Mouse (Mus musculus): ENCODE measurements around the gene Zfhx3. TPM values are rescaled to one million over a fixed set of nuclear protein-coding genes. Genes with fewer than 3 reads are reported as not detected.

The Zfhx3 gene
- total RNA-seq, 2 experiments from 2014 or later: 4.3 to 4.4 TPM

GRCm38 (mm10) chr8:108243270-108243669 lies 300.8 kb downstream of the Zfhx3 start:
- no peak for DNase-seq

DNA sequence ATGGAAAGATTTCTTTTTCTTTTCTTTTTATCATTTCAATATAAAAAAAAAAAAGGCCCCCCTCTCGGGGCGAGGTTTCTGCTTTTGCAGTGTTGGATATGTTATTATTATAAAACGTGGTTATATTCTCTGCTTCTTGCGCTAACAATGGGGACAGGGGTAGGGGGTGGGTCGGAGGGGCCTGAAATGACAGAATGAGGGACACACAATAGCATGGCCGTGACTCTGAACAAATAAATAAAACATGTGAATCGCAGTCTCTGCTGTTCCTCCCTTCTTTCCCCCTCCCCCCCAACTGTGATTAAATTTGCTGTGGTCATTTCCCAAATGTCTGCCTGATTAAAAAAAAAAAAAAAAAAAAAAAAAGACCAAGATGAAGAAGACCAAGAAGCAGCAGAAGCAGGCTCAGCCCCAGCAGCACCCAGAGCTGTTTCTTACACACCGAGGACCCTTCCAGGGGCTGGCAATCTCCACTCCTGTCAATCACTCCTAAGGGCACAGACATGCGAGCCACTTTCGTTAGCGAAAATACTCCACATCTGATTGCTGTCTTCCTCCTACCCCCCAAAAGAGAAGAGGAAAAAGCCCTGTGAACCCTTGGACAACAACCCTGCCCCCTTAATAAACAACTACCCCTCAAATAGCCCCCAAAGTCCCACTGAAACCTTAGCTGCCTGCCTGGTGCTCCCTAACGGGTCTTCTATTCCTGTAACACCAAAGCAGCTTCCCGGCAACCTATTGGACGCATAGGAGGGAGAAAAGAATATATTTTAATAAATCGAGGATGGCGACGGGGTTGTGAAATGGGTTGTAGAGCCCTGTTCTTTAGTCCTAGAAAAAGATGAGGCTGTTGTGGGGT lies 302.4 kb downstream of the Zfhx3 start:
- no peak for DNase-seq

GRCm38 (mm10) chr8:108245575-108245974 lies 303.1 kb downstream of the Zfhx3 start:
- DNase-seq: no peak

GRCm38 (mm10) chr8:108246035-108246933 lies 303.8 kb downstream of the Zfhx3 start:
- DNase-seq: no peak

DNA sequence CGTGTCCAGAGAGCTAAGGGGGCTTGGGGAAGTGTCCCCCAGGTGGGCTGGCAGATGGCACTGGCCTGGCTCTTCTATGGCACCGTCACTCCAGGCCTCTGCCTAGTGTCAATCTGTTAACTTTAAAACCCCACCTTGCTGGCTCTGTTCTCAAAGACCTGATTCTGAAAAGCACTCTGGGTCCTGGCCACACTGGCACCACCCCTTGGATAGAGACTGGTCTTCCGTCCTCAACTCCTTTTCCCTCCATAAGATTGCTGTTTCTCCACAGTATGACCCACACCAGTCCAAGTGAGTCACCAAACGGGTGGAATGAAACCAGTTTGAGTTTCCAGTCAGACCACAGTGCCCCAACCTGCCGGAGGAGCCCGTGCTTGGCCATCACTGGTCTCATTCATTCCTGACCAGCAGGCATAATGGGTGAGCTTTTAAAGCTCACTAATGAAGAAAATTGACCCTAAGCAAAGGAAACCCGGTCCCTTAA lies 304.5 kb downstream of the Zfhx3 start:
- no peak for DNase-seq

- DNase-seq: no peak
Measured at GRCm38 (mm10) chr8:108264593-108265160, 322.2 kb downstream of the Zfhx3 start.

DNA sequence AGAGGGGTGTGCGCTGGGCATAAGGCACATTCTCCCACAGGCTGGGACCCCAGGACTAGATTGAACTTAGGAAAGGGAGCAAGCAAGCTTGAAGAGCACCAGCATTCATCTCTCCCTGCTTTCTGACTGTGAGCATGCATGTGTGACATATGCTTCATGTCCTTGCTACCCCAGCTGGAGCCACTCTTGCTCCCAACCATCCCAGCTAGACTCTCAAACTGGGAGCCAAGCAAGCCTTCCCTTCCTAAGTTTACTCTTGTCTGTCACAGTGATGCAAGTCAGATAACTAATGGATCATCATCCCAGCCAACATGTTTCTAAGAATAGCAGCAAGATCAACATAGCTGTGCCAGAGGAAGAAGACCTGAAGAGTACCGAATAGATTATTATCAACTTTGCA lies 335.5 kb downstream of the Zfhx3 start:
- no peak for DNase-seq

DNA sequence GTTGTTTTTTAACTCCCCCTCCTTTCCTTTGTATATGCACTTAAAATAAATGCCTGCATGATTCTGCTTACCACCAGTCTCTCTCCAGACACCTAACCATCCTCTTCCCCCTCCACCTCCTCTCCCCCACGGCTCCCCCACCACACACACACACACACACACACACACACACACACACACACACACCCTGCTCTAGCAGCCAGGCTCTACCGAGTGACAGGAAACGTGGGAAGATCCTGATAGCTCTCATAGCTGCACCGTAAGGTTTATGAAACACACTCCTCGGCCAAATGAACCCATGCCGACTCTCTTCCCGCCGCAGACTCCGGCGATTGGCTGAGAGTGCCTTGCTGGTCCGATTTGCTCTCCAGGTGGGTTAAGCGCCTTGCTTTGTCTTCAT lies 339.5 kb downstream of the Zfhx3 start:
- DNase-seq: no peak

GRCm38 (mm10) chr8:108286117-108286516 lies 343.7 kb downstream of the Zfhx3 start:
- DNase-seq: no peak

GRCm38 (mm10) chr8:108300964-108301615 lies 358.6 kb downstream of the Zfhx3 start:
- no peak for DNase-seq

GRCm38 (mm10) chr8:108301654-108302053 lies 359.2 kb downstream of the Zfhx3 start:
- DNase-seq: no peak

GRCm38 (mm10) chr8:108305368-108305767 lies 362.9 kb downstream of the Zfhx3 start:
- DNase-seq: no peak

- no peak for DNase-seq
Measured at GRCm38 (mm10) chr8:108309525-108310246, 367.2 kb downstream of the Zfhx3 start.

DNA sequence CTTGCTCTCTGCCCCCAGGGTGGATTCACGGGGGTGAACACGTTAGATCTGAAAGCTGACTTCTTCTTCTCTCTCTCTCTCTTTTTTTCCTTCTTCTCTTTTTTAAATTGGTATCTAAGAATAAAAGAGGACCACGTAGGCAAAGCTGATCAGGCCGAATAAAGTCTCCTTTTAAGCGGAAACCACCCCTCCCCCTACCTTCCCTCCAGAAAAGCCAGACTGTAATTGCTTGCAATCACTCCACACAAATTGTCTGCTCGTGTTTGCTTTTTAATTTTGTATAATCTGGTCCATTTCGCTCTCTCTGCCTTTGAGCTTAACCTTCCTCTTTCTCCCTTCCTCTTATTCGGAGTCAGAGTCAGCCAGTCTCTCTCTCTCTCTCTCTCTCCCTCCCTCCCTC lies 372.6 kb downstream of the Zfhx3 start:
- DNase-seq: no peak

GRCm38 (mm10) chr8:108317532-108318093 lies 375.2 kb downstream of the Zfhx3 start:
- no peak for DNase-seq

DNA sequence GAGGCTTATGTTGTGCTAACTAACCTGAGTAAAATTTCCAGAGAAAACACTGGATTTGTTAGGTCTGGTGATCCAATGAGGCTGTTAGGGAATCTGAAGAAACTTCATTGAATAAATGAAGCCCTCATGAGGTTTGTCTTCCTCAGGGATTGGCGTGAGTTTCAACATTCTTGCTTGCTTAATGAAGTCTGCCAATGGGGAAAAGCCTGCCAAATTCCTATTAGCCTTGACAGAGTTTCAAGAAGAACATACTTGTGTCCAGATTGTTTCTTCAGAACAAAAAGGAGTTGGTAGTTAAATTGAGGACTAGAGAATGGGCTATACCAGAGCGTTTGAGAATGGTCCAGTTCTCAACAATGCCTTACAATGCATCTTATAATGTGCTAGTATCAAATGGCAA lies 385.3 kb downstream of the Zfhx3 start:
- no peak for DNase-seq

- no peak for DNase-seq
Measured at GRCm38 (mm10) chr8:108348352-108348751, 405.9 kb downstream of the Zfhx3 start.

DNA sequence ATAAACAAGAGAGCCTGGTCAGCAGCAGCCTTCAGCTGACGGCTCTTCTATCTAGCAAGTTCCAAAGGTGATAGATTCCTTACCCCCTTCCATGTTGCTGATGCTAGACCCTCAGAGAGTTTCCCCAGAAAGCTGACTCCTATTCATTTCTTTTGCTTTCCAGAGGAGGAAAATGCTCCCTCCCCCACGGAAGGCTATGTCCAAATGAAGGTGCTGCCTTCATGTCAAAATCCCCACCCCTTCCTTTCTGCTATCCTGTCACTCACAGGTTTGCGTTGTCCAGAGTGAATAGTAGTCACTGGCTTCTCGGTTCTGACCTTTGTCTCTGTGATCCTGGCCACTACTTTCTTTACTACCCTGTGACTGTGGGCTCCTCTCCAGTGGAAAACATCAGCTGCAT lies 406.3 kb downstream of the Zfhx3 start:
- no peak for DNase-seq

GRCm38 (mm10) chr8:108355119-108355777 lies 412.8 kb downstream of the Zfhx3 start:
- DNase-seq: no peak

DNA sequence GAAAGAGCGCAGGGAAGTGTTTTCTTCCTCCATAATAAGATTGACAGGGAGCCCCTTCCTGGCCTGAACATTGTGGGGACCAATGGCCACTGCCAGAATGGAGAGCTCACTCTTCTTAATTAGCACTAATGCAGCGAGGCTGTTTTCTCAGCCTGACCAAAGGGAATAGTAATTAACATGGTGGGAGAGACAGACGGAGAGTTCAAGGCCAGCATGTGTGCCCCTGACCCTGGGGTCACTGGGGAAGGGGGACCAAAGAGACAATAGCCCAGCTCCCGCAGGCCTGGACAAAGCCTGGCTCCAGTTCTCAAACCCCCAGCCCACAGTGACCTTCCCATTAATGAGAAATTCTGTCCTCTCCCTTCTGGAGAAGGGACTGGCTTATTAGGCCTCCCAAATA lies 419.0 kb downstream of the Zfhx3 start:
- DNase-seq: no peak

GRCm38 (mm10) chr8:108362421-108362820 lies 420.0 kb downstream of the Zfhx3 start:
- DNase-seq: no peak

Data from layer of hippocampus, postnatal 36 days (tissue).